Mouse (Mus musculus) spleen, postnatal 14 days (tissue): ENCODE data around the gene Batf3.

Experiments used
- DNase-seq, 2 experiments: peaks; one replicate each; pipeline ENCODE4 v3.0.0; 2021 to 2022; ENCODE audit warnings: low spot score in 2 of 2

The Batf3 gene

DNA sequence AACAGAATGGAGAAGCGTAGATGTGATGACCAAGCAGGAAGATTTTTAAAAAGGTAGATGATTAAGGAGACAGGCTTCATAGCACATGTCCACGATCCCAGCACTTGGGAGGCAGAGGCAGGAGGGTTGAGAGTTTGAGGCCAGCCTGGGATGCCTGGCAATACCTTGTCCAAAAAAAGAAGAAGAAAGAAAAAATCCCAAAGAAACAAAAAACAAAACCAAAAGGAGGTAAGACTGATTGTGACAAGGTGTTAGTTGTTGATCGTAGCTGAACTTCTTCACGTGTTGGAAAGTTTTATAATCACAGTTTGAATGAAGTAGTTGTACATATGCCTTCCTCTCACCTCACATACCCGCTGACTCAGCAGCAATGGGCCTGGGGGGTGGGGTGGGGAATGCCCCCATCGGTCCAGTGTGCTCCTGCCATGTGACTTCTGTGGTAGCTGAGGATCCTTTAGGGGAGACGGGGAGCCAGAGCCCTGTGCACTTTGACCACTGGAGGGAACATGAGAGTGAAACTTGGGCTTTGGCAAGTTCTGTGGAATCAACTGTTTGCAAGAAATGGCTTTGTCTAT is 11.3 kb upstream of the Batf3 start:
- DNase-seq = no peak

DNA sequence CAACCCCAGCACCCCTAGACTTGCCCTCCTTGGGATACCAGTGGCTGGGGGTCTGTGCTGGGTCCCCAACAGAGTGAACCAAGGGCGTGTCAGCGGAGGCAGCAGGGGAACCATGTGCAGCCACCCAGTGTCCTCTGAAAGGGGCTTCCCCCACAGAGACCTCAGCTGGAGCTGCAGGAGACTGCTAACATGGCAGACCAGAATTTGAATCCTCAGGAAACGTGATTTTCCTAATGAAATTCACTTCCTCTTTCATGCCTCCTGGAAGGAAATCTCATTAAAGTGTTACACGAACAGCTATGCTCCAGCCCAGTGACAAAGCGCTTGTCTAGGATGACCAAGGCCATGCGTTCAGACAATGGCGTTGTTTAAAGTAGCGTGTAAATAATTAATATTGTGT is 10.7 kb upstream of the Batf3 start:
- DNase-seq = no peak

DNA sequence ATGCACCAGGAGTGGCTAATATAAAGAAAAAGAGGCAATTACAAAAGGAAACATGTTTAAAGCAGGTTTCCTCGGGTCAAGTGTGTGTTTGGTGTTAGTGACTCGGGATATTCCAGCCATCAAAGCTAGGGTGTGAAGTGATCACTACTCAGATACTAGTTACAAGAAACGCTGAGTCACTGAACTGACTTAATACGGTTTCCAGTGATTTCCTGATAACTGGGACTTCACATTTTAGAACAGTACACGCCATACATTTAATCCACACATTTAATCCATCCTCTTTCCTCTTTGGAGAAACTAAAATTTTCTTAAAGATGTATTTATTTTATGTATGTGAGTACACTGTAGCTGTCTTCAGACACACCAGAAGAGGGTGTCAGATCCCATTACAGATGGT is 9.7 kb upstream of the Batf3 start:
- no peak for DNase-seq

GRCm38 (mm10) chr1:191089355-191089754 is 8.3 kb upstream of the Batf3 start:
- no peak for DNase-seq

DNA sequence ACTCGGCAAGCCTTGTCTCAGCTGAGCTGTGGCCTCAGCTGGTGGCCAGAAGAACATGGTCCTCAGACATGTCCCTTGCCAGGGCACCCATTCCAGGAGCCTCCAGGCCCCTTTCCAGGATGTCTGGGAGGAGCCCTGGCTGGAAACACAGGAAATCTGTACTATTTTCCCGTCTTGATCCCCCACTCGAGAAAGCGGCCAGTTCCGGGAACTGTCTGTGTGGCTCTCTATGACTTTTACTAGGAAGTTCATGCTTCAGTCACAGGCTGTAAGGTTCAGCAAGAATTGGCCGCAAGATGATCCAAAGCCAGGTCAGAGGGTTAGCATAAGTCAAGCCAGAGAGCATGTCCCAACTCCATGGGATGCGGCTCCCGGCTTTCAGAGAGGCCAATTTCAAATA is 5.6 kb upstream of the Batf3 start:
- no peak for DNase-seq

DNA sequence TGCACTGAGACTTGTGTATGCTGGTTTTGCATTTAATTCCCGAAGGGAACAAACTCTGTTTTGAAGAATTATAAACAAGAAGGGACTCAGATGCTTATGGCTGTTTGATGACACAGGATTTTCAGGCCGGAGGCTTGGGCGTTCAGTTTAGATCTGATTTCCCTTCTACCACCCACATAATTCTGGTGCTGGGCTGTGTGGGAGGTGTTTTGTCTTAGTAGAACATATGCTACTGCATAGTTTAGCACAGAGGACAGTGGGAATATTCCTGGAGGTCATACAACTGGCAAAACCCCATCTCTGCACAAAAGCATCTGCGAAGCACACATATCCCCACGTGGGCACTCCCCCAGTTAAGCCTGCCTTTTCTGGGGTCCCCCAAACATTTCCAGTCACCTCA is 4.1 kb upstream of the Batf3 start:
- DNase-seq = no peak

DNA sequence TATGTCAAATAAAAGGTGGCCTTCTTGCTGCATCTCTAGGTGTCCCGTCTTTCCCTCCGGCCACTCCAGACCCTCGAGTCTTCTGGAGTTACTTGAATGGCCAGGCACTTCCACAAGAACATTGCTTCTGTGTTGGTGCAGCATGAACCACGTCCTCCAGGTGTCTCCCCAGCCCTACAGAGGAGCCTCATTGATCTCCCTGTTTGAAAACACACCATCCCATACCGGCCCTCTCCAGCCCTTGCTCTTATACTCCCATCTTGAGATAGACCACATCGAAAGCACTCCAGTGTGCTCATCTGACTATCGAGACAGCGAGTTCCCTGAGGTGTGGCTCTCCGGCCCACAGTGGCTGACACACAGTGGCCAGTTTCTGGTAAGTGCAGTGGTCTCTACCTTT is 2.6 kb upstream of the Batf3 start:
- DNase-seq = no peak

GRCm38 (mm10) chr1:191096871-191097681 is 571 bp upstream of the Batf3 start:
- DNase-seq = no peak

DNA sequence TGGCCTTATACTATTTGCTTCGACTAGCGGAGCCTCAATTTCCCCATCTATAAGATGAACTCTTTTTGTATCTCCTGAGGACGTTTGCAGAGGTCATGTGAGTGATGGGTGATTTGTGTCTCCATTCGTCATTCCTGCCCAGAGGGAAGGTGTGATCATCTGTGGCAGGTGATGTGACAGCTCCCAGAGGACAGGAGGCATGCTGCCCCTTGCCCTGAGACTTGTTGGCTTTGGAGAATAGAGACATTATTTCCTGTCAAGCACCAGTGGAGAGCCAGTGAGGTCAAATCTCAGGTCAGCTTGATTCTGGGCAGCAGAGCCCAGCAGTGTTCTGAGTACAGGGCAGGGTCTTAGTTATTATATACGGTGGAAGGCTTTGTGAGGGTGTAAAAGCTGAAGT is 1.5 kb downstream of the Batf3 start:
- no peak for DNase-seq

DNA sequence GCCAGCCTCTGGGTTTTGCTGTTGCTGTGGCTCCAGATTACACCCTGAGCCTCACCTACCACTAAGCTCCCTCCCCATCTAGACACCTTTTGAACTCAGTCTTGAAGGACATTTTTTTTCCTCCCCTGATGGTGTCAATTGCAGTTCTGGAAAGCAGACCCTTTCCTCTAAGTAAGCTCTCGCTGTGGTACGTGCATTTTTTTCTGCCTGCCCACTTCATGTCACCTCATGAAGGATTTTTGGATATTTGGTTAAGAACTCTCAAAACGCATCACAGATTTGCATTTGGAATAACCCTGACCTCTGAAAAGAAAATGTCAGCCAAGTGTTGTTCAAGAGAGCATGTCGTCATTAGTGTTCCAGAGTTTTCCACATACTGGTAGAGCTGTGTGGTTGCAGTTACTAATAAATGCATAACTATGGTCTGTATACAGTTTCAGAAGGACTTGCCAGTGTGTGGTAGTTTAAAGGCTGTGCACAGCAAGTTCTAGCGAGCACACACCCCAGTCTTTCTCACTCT is 2.2 kb downstream of the Batf3 start:
- DNase-seq = no peak

GRCm38 (mm10) chr1:191102730-191103370 is 5.2 kb downstream of the Batf3 start:
- no peak for DNase-seq

DNA sequence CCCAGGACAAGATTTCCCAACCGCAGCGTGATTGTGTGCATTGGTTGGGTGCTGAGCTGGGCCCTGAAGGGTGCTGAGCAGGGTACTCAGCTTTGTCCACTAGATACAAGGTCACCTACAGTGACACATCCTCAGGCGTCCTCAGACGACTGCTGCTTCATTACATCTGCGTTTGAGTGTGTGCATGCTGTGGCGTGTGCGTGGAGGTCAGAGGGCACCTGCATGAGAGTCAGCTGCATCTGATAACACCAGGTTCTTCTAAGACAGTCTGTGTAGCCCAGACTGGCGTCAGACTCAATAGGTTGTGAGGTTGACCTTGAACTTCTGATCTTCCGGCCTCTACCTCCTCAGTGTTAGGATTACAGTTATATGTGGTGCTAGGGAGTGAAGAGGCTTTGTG is 7.6 kb downstream of the Batf3 start:
- no peak for DNase-seq

GRCm38 (mm10) chr1:191107306-191107705 is 9.7 kb downstream of the Batf3 start:
- no peak for DNase-seq

- DNase-seq = no peak
These were observed 12.3 kb downstream of the Batf3 start for GRCm38 (mm10) chr1:191109907-191110306.

DNA sequence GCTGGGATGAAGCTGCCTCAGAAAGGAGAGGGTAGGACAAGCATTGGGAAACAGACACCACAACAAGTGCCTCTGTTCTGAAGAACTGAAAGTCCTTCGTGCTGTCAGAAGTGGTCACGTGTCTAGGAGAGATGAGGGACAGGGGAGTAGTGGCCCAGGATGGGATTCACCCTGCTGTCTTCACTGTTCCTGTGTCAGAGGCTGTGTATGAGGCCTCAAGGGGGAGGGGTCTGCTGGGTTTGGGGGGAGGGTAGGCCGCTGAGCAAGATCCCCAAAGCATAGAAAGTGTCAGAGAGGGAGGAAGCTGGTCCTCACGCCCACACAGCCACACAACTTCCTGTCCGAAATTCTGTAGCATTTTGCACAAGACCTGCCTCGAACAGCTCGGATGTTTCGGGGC is 13.5 kb downstream of the Batf3 start:
- peak in 1 of 2 experiments; percentile 10 for DNase-seq

GRCm38 (mm10) chr1:191114868-191115267 is 17.2 kb downstream of the Batf3 start:
- no peak for DNase-seq

- DNase-seq = no peak
These were observed 18.0 kb downstream of the Batf3 start for GRCm38 (mm10) chr1:191115514-191116238.

GRCm38 (mm10) chr1:191122744-191123143 is 25.1 kb downstream of the Batf3 start:
- no peak for DNase-seq

GRCm38 (mm10) chr1:191123696-191124095 is 26.0 kb downstream of the Batf3 start:
- DNase-seq = no peak

DNA sequence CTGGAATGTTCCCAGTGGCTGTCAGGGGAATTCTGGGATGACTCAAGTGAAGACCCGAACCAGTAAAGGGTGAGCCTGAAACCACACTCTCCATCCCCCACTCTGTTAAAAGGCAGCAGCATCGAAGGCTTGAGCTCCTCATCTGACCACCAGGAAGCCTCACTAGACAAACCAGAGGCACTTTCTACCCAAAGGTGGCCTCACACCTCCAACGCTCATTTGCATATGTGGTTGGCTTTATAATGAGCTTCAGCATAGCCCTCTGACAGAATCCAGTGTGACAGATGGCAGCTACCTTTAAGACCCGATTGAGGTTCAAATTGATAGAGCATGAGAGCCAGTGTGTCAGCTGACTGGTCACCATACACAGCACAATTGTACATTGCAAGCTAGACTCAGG is 26.6 kb downstream of the Batf3 start:
- DNase-seq = no peak

DNA sequence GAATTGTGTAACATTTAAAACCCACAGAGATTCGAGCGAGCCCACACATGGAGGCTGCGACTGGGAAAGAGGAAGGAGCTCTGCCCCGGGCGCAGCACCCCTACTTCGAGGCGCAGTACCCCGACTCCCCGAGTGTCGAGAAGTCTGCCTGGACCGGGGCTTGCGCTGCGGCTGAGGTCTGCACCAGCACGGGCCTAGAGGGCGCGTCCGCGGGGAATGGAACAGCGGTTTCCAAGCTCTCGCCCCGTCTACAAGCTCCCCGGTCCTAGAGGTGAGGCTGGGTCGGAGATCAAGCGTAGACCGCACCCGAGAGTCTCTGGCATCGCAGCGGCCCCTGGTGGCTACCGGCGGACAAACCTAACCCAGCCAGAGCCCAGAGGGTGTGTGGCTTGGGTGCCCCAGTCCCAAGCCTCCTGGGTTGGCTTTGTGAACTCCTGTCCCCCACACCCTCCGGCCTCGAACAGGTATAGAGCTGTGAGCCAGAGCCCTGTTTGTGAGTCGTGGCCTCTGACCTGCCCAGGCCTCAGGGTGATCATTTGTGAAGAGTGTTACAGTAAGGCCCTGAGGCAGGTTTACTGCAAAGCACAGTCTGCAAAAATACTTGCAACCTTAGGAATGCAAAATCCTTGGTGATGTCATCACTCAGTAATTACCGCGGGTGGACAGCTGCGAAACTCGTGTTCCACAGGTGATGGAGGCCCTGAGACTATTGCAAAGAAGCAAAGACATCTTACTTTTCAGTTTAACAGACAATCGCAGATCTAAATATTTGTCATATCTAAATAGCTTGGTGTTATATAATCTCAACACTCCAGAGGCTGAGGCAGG is 28.4 kb downstream of the Batf3 start:
- peak; percentile 47 to 67 for DNase-seq
